Mouse (Mus musculus) splenic B cell, adult 2 months (primary cell): Measurements from ENCODE around the gene Macrod1.

Experiments
- DNase-seq: peaks from one replicate; pipeline ENCODE4 v3.0.0-alpha.2; 2011; ENCODE audit warnings: low read depth, low spot score
- H3K27me3 ChIP-seq: 2 replicates; pipeline ENCODE4 v1.6.1; 2012; ENCODE audit warnings: mild to moderate bottlenecking, low read length, moderate library complexity, mixed read lengths; ENCODE audit not compliant: control insufficient read depth, poor library complexity, insufficient read depth, severe bottlenecking
- H3K36me3 ChIP-seq: 2 replicates; pipeline ENCODE4 v1.6.1; 2012; ENCODE audit warnings: mild to moderate bottlenecking, low read length, moderate library complexity, mixed read lengths; ENCODE audit not compliant: control insufficient read depth, poor library complexity, insufficient read depth, severe bottlenecking

Gene Macrod1

DNA sequence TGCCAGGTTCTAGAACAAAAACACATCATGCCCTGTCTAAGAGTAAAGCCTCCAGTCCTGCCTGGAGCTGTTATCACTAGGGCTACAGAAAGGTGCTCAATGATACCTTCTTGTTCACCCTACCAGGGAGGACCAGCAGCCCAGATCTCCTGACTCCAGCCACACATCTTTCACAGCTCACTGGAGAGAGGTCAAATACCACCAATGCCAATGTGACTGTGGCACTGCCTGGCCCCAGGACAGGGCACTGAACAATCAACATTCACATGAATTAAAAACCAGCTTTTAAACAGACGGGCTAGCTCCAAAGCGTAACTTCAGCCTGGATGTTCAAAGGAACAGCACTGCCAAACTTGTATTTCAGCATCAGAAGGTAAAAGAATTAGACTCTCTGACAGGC is 179.4 kb downstream of the Macrod1 start:
- no peaks in the 10 kb centered on the region for H3K27me3 ChIP-seq
- no peaks in the 10 kb centered on the region for H3K36me3 ChIP-seq
- no peak for DNase-seq

DNA sequence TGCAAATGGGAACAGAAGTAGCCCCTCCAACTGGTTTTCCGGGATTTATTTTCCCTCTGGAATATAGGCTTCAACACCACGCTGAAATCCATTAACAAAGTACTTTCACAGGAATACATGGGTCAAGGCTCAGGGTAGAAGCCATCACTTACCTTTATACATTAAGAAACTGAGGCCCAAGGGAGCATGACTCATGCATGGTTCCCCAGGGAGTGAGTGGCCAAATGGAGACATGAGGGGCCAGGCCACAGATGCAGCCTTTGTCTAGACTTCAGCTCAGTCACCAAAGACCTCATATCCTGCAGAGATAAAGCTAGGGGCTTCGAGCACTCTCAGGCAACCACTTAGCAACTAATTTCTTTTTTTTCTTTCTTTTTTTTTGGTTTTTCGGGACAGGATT is 180.1 kb downstream of the Macrod1 start:
- Histone ChIP-seq H3K27me3 (no peaks in the 10 kb centered on the region), H3K36me3 (no peaks in the 10 kb centered on the region)
- DNase-seq = no peak

- no peaks in the 10 kb centered on the region for H3K27me3 ChIP-seq
- H3K36me3 ChIP-seq = no peaks in the 10 kb centered on the region
- no peak for DNase-seq
Measured at GRCm38 (mm10) chr19:7239574-7239973, 183.0 kb downstream of the Macrod1 start.

DNA sequence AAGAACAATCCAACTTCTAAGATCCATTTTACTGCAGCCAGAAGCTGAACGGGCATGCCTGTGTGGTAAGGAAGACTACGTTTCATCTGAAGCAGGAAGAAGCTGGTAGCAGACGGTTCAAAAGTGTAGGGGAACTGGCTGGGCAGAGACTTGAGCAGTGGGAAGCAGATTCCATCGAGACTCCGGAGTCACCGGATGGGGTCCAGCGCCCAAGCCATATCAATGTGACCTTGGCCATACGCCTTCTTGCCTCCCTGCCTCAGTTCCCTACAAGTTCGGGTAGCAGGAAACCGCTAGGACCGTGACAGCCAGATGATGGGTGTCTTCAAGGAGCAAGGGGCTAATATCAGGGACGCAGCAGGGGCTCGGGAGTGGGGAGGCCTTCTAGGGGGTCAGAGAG is 183.7 kb downstream of the Macrod1 start:
- no peaks in the 10 kb centered on the region for H3K36me3 ChIP-seq
- H3K27me3 ChIP-seq = no peaks in the 10 kb centered on the region
- DNase-seq = peak; percentile 35

DNA sequence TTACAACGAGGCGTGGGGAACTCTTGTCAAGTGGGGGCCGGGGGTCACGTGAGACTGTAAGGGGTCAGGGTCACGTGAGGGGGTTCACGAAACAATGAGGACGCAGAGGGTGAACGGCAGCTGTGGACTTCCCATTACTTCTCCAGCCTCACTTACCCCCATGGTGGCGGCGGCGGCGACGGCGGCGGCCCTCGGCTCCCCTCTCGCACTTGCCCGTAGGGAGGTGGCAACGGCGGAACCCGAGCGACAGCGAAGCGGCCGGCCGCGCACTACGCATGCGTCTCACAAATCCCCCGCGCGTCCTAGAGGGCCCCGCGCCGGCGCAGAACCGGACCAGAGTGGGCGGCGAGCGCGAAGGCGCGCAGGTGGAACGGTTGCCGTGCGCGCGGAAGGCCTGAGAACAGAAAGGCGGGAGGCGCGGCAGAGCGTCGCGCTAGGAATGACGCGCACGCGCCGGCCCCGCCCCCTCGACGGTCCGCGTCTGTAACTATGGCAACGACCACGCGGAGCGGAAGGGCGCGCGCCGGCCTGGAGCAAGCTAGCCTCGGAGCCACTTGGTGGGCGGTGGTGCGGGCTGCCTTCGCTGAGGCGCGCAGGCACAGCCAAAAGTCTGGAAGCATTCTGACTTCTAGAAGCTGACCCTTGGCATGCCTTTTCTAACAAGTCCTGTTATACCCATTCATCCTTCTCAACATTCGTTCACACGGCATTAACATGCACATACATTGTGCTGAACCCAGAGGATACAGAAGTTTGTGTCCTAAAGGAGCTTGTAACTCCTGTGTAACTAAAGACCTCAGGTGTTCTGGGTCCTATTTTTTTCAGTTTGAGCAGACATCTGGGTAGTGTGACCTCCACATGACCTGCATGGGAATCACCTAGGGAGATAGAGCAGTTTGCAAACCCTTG is 184.4 kb downstream of the Macrod1 start, which contains the start of gene Naa40:
Naa40 (minus strand) TSS at position 402 of the 909 bp plus-strand sequence.
- no peaks in the 10 kb centered on the region for H3K27me3 ChIP-seq
- H3K36me3 ChIP-seq = no peaks in the 10 kb centered on the region
- peak; percentile 98 for DNase-seq

DNA sequence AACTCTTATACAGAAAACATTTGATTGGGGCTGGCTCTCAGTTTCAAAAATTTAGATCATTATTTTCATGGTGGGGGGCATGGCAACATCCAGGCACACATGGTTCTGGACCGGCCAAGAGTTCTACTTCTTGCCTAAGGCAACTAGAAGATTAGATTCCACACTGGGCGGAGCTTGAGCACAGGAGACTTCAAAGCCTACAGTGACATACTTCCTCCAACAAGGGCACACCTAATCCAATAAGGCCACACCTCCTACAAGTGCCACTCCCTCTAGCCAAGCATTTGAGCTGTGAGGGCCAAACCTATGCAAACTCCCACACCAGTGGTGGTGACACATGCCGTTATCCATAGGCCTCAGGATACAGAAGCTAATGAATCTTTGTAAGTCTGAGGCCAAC is 189.4 kb downstream of the Macrod1 start:
- DNase-seq = no peak
- Histone ChIP-seq H3K36me3 (no peaks in the 10 kb centered on the region), H3K27me3 (no peaks in the 10 kb centered on the region)
